Mouse (Mus musculus): ENCODE measurements at regions not wholly inside any gene's neighbourhood (a gene's known extent, or its start where the extent isn't known, plus 50 kb on each side); places are given as distances from the start of the nearest gene placed in this dataset.

DNA sequence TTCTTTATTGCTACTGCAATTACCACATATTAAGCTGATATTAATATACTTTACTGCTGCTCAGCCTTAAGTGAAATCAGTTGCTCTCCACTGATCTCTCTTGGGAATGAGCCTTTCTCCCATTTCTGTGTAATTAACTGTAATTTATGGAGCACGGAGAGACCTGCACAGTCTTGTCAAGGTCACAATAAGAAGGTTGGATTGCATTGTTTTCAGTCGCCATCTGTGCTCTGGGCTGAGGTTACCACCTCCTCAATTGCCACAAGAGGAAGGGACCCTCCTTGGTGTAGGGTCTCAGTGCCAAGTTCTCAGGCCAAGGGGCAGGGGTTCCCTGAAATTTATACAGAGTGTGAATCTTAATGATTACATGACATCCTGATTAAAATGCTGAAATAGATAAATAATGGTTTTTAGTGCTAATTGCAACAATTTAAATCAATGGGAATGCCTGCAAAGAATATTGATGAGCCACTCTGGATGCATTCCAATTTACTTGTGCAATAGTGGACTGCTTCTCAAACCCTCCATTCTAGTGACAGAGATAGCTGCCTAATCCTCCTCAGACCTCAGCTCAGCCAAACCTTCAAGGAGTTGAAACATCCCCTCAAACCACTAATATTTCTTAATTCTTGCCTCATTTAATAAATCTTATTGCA lies 332.3 kb downstream of the Mat2b start:
- no peak for DNase-seq (ENCODE audit: low read depth, low spot score)
